Mouse (Mus musculus) layer of hippocampus, adult 9-10 months (tissue): Measurements from ENCODE around the gene Pi16.

Experiments used
- DNase-seq: peaks from one replicate; pipeline ENCODE4 v3.0.0; 2022; ENCODE audit warnings: low spot score

Pi16 gene

GRCm38 (mm10) chr17:29356882-29357281 lies 39.4 kb downstream of the Pi16 start:
- DNase-seq: no peak

GRCm38 (mm10) chr17:29358928-29359327 lies 41.4 kb downstream of the Pi16 start:
- no peak for DNase-seq

GRCm38 (mm10) chr17:29360761-29361221 lies 43.3 kb downstream of the Pi16 start, which contains the start of gene Fgd2:
Fgd2 (plus strand) TSS chr17:29360914.
- DNase-seq: no peak

GRCm38 (mm10) chr17:29361982-29362691 lies 44.7 kb downstream of the Pi16 start:
- no peak for DNase-seq

GRCm38 (mm10) chr17:29363109-29363508 lies 45.6 kb downstream of the Pi16 start:
- no peak for DNase-seq

GRCm38 (mm10) chr17:29365105-29365621 lies 47.7 kb downstream of the Pi16 start:
- DNase-seq: no peak

GRCm38 (mm10) chr17:29368726-29369125 lies 51.2 kb downstream of the Pi16 start:
- no peak for DNase-seq

- DNase-seq: peak; percentile 95
Measured at GRCm38 (mm10) chr17:29370984-29371723, 53.7 kb downstream of the Pi16 start.

GRCm38 (mm10) chr17:29375871-29376270 lies 58.4 kb downstream of the Pi16 start:
- no peak for DNase-seq

GRCm38 (mm10) chr17:29378056-29378455 lies 60.6 kb downstream of the Pi16 start:
- DNase-seq: no peak
